Mouse (Mus musculus) liver, postnatal 0 days (tissue): ENCODE results near the gene Zfp3. TPM values are rescaled to one million over a fixed set of nuclear protein-coding genes. Genes with fewer than 3 reads are reported as not detected.

ENCODE experiments used
- ATAC-seq: fragments of 200-750 bp; cut with Nextera tagmentation; 2 replicates; pipeline ENCODE4 v1.8.0; 2017; ENCODE audit warnings: mild to moderate bottlenecking, moderate library complexity
- DNase-seq: peaks from one replicate; pipeline ENCODE4 v3.0.0-alpha.2; 2016
- H3K27ac ChIP-seq: fragments of 300-500 bp; sonication (generic); 2 replicates; pipeline ENCODE4 v1.5.1; 2014; ENCODE audit warnings: antibody characterized with exemption, moderate library complexity, mild to moderate bottlenecking, low read depth
- H3K27me3 ChIP-seq: fragments of 300-500 bp; sonication (generic); 2 replicates; pipeline ENCODE4 v1.6.1; 2014; ENCODE audit warnings: low read length, control low read depth, mixed read lengths; ENCODE audit not compliant: insufficient read depth
- H3K36me3 ChIP-seq: fragments of 300-500 bp; sonication (generic); replicated peaks from 2 replicates; pipeline ENCODE4 v1.6.1; 2014; ENCODE audit warnings: mild to moderate bottlenecking, control low read depth, low read length, moderate library complexity, mixed read lengths; ENCODE audit not compliant: insufficient read depth
- H3K4me1 ChIP-seq: fragments of 300-500 bp; sonication (generic); 2 replicates; pipeline ENCODE4 v1.6.1; 2014; ENCODE audit warnings: antibody characterized with exemption, mild to moderate bottlenecking, control low read depth; ENCODE audit not compliant: insufficient read depth
- H3K4me2 ChIP-seq: fragments of 300-500 bp; sonication (generic); 2 replicates; pipeline ENCODE4 v1.6.1; 2014; ENCODE audit warnings: low read depth, mild to moderate bottlenecking, low read length, moderate library complexity, mixed read lengths
- H3K4me3 ChIP-seq: fragments of 300-500 bp; sonication (generic); 2 replicates; pipeline ENCODE4 v1.5.1; 2014; ENCODE audit warnings: low read depth, low read length
- H3K9ac ChIP-seq: fragments of 300-500 bp; sonication (generic); replicated peaks from 2 replicates; pipeline ENCODE4 v1.6.1; 2014; ENCODE audit warnings: mild to moderate bottlenecking, moderate library complexity
- H3K9me3 ChIP-seq: fragments of 300-500 bp; sonication (generic); 2 replicates; pipeline ENCODE4 v1.6.1; 2016; ENCODE audit warnings: mild to moderate bottlenecking, control low read depth, low read length, mixed read lengths
- CTCF ChIP-seq: sonication (generic); IDR thresholded peaks from 2 replicates; pipeline ENCODE4 v1.5.1; 2016; ENCODE audit warnings: antibody characterized with exemption, low read depth
- EP300 ChIP-seq: IDR thresholded peaks from 2 replicates; pipeline ENCODE4 v1.6.1; 2016; ENCODE audit warnings: antibody characterized with exemption, low read depth, mild to moderate bottlenecking
- WGBS: fragments of 180-500 bp; shearing (Covaris S2); extraction: QIAGEN DNeasy Blood & Tissue Kit; methylation state at CpG from one replicate; pipeline ENCODE4 v1.1.7; 2014; ENCODE audit not compliant: insufficient replicate concordance; 5-methylcytosine and 5-hydroxymethylcytosine counted together
- polyA plus RNA-seq: library from polyadenylated mRNA; unstranded; fragments of >200 nt; fragmentation: Nextera tagmentation; extraction: Ambion mirVana; gene quantifications from 2 replicates; pipeline ENCODE4 v1.2.1, GENCODE M21; 2015

The Zfp3 gene
- polyA plus RNA-seq, 1 experiment from 2014 or later = 1.9 TPM

- Histone ChIP-seq H3K27me3 (no peaks in the 10 kb centered on the region), H3K9ac (no peak overlapping the region), H3K27ac (peak overlapping the region; percentile 75; the same call in 1 of the 2 replicates), H3K4me1 (0 out of 2 replicates have a peak, but pooled peaks cover 5% of the 10 kb centered on the region), H3K36me3 (no peaks in the 10 kb centered on the region), H3K9me3 (no peaks in the 10 kb centered on the region), H3K4me2 (no peak overlapping the region; the same call in 1 of the 2 replicates), H3K4me3 (no peak overlapping the region)
- DNase-seq (no peak), ATAC-seq (no peak)
- TF ChIP-seq EP300 (no peak), CTCF (no peak)
- 69% methylated on average over 13 of the region's 13 CpGs for WGBS
Observed at GRCm38 (mm10) chr11:70811471-70812240, 47.6 kb downstream of the Zfp3 start.

- 0 out of 2 replicates have a peak, but pooled peaks cover 5% of the 10 kb centered on the region for H3K4me1 ChIP-seq
- H3K27ac ChIP-seq = peak within 1 kb of the TSS; percentile 75
- DNase-seq (peak; percentile 33), ATAC-seq (peak; percentile 44; the same call in 1 of the 2 replicates)
- TF ChIP-seq CTCF = no peak
- no peak for TF ChIP-seq EP300
- H3K4me2 ChIP-seq = no peak within 1 kb of the TSS; the same call in 1 of the 2 replicates
- H3K4me3 ChIP-seq = no peak within 1 kb of the TSS
- 38% methylated on average over 7 of the region's 7 CpGs for WGBS
- H3K27me3 ChIP-seq = no peaks in the 10 kb centered on the region
- H3K9ac ChIP-seq = no peak within 1 kb of the TSS
- no peaks in the 10 kb centered on the region for H3K36me3 ChIP-seq
- no peaks in the 10 kb centered on the region for H3K9me3 ChIP-seq
Observed at GRCm38 (mm10) chr11:70812365-70812764, 48.4 kb downstream of the Zfp3 start, which contains the start of gene Scimp. TSS of gene Scimp (minus strand) at chr11:70812586.

GRCm38 (mm10) chr11:70815071-70815470 is 51.1 kb downstream of the Zfp3 start:
- DNase-seq = no peak
- Histone ChIP-seq H3K27ac (no peak overlapping the region), H3K4me1 (0 out of 2 replicates have a peak, but pooled peaks cover 5% of the 10 kb centered on the region), H3K36me3 (no peaks in the 10 kb centered on the region), H3K4me2 (no peak overlapping the region), H3K4me3 (no peak overlapping the region), H3K9ac (no peak overlapping the region), H3K27me3 (no peaks in the 10 kb centered on the region), H3K9me3 (no peaks in the 10 kb centered on the region)
- no peak for TF ChIP-seq CTCF
- no peak for TF ChIP-seq EP300
- 79% methylated on average over 8 of the region's 8 CpGs for WGBS
- no peak for ATAC-seq

- no peaks in the 10 kb centered on the region for H3K9me3 ChIP-seq
- peak; percentile 64; the same call in 1 of the 2 replicates for ATAC-seq
- H3K36me3 ChIP-seq = no peaks in the 10 kb centered on the region
- no peak overlapping the region for H3K9ac ChIP-seq
- H3K27ac ChIP-seq = no peak overlapping the region
- no peak overlapping the region for H3K4me2 ChIP-seq
- no peaks in the 10 kb centered on the region for H3K27me3 ChIP-seq
- DNase-seq = peak; percentile 55
- H3K4me3 ChIP-seq = no peak overlapping the region
- TF ChIP-seq CTCF (peak; percentile 85), EP300 (no peak)
- WGBS = 20% methylated on average over 6 of the region's 6 CpGs
- H3K4me1 ChIP-seq = 0 out of 2 replicates have a peak, but pooled peaks cover 5% of the 10 kb centered on the region
Observed at GRCm38 (mm10) chr11:70815498-70816078, 51.6 kb downstream of the Zfp3 start.

- no peak overlapping the region for H3K4me2 ChIP-seq
- H3K27ac ChIP-seq = no peak overlapping the region
- no peaks in the 10 kb centered on the region for H3K27me3 ChIP-seq
- no peaks in the 10 kb centered on the region for H3K36me3 ChIP-seq
- DNase-seq (no peak), ATAC-seq (no peak)
- H3K9me3 ChIP-seq = no peaks in the 10 kb centered on the region
- H3K4me3 ChIP-seq = no peak overlapping the region
- TF ChIP-seq CTCF (no peak), EP300 (no peak)
- H3K9ac ChIP-seq = no peak overlapping the region
- H3K4me1 ChIP-seq = 0 out of 2 replicates have a peak, but pooled peaks cover 5% of the 10 kb centered on the region
- 60% methylated on average over 4 of the region's 4 CpGs for WGBS
Observed at GRCm38 (mm10) chr11:70816770-70817169, 52.8 kb downstream of the Zfp3 start.

- DNase-seq (no peak), ATAC-seq (no peak)
- Histone ChIP-seq H3K4me3 (no peak overlapping the region), H3K9me3 (no peaks in the 10 kb centered on the region), H3K9ac (no peak overlapping the region), H3K4me1 (no peaks in the 10 kb centered on the region), H3K27me3 (no peaks in the 10 kb centered on the region), H3K36me3 (no peaks in the 10 kb centered on the region), H3K27ac (no peak overlapping the region), H3K4me2 (no peak overlapping the region)
- TF ChIP-seq EP300 (no peak), CTCF (no peak)
- WGBS = 74% methylated on average over 8 of the region's 8 CpGs
Observed at GRCm38 (mm10) chr11:70820120-70820519, 56.1 kb downstream of the Zfp3 start.
